Mouse (Mus musculus): ENCODE measurements around the gene Agtr1a.

Gene Agtr1a

GRCm38 (mm10) chr13:30362048-30362447 lies 25.8 kb downstream of the Agtr1a start:
- no peak for DNase-seq (ENCODE audit: low spot score)

- no peak for DNase-seq (ENCODE audit: low spot score)
These were observed 27.9 kb downstream of the Agtr1a start for GRCm38 (mm10) chr13:30364097-30364625.

GRCm38 (mm10) chr13:30364780-30365179 lies 28.5 kb downstream of the Agtr1a start:
- DNase-seq (ENCODE audit: low spot score) = no peak

- DNase-seq (ENCODE audit: low spot score) = no peak
These were observed 29.1 kb downstream of the Agtr1a start for GRCm38 (mm10) chr13:30365378-30365777.

- no peak for DNase-seq (ENCODE audit: low spot score)
These were observed 31.9 kb downstream of the Agtr1a start for GRCm38 (mm10) chr13:30368116-30368515.

- DNase-seq (ENCODE audit: low spot score) = no peak
These were observed 32.5 kb downstream of the Agtr1a start for GRCm38 (mm10) chr13:30368746-30369145.

GRCm38 (mm10) chr13:30378868-30379267 lies 42.6 kb downstream of the Agtr1a start:
- no peak for DNase-seq (ENCODE audit: low spot score)

GRCm38 (mm10) chr13:30385183-30385582 lies 48.9 kb downstream of the Agtr1a start:
- DNase-seq (ENCODE audit: low spot score) = no peak

- no peak for DNase-seq (ENCODE audit: low spot score)
These were observed 57.9 kb downstream of the Agtr1a start for GRCm38 (mm10) chr13:30394123-30394522.

GRCm38 (mm10) chr13:30396431-30396830 lies 60.2 kb downstream of the Agtr1a start:
- DNase-seq (ENCODE audit: low spot score) = no peak

GRCm38 (mm10) chr13:30398852-30399251 lies 62.6 kb downstream of the Agtr1a start:
- no peak for DNase-seq (ENCODE audit: low spot score)

GRCm38 (mm10) chr13:30400621-30401020 lies 64.4 kb downstream of the Agtr1a start:
- DNase-seq (ENCODE audit: low spot score) = no peak

GRCm38 (mm10) chr13:30403874-30404273 lies 67.6 kb downstream of the Agtr1a start:
- DNase-seq (ENCODE audit: low spot score) = no peak

GRCm38 (mm10) chr13:30418611-30419010 lies 82.4 kb downstream of the Agtr1a start:
- DNase-seq (ENCODE audit: low spot score) = no peak

GRCm38 (mm10) chr13:30427008-30427407 lies 90.8 kb downstream of the Agtr1a start:
- DNase-seq (ENCODE audit: low spot score) = no peak

- no peak for DNase-seq (ENCODE audit: low spot score)
These were observed 91.2 kb downstream of the Agtr1a start for GRCm38 (mm10) chr13:30427436-30427835.

Measured in urinary bladder, postnatal 25 days (tissue).